Mouse (Mus musculus) stomach, postnatal 0 days (tissue): ENCODE data around the gene Txndc11. TPM values are rescaled to one million over a fixed set of nuclear protein-coding genes. Genes with fewer than 3 reads are reported as not detected.
A peak's percentile ranks its signal among the peaks of the same experiment; 100 is the strongest.

Experiments used
- ATAC-seq: fragments of 200-750 bp; cut with Nextera tagmentation; 2 replicates; pipeline ENCODE4 v1.8.0; 2017; ENCODE audit not compliant: low FRiP score, low TSS enrichment
- DNase-seq: peaks from one replicate; pipeline ENCODE4 v3.0.0-alpha.2; 2016; ENCODE audit warnings: low spot score
- H3K27ac ChIP-seq: fragments of 300-500 bp; sonication (generic); replicated peaks from 2 replicates; pipeline ENCODE4 v1.5.1; 2014; ENCODE audit warnings: mild to moderate bottlenecking, control low read depth
- H3K27me3 ChIP-seq: fragments of 300-500 bp; sonication (generic); 2 replicates; pipeline ENCODE4 v1.6.1; 2014; ENCODE audit warnings: low read length; ENCODE audit not compliant: control insufficient read depth, insufficient read depth
- H3K36me3 ChIP-seq: fragments of 300-500 bp; sonication (generic); 2 replicates; pipeline ENCODE4 v1.6.1; 2014; ENCODE audit warnings: low read length, mixed read lengths; ENCODE audit not compliant: control insufficient read depth, insufficient read depth
- H3K4me1 ChIP-seq: fragments of 300-500 bp; sonication (generic); replicated peaks from 2 replicates; pipeline ENCODE4 v1.6.1; 2014; ENCODE audit warnings: antibody characterized with exemption; ENCODE audit not compliant: control insufficient read depth, insufficient read depth
- H3K4me2 ChIP-seq: fragments of 300-500 bp; sonication (generic); replicated peaks from 2 replicates; pipeline ENCODE4 v1.6.1; 2014; ENCODE audit warnings: low read depth, mild to moderate bottlenecking, control low read depth, moderate library complexity
- H3K4me3 ChIP-seq: fragments of 300-500 bp; sonication (generic); 2 replicates; pipeline ENCODE4 v1.5.1; 2014; ENCODE audit warnings: low read depth, low read length, control low read depth
- H3K9ac ChIP-seq: fragments of 300-500 bp; sonication (generic); 2 replicates; pipeline ENCODE4 v1.6.1; 2014; ENCODE audit warnings: mild to moderate bottlenecking, low read length, control low read depth, mixed read lengths
- H3K9me3 ChIP-seq: fragments of 300-500 bp; sonication (generic); 2 replicates; pipeline ENCODE4 v1.6.1; 2016; ENCODE audit warnings: low read length; ENCODE audit not compliant: control insufficient read depth
- CTCF ChIP-seq: IDR thresholded peaks from 2 replicates; pipeline ENCODE4 v1.5.1; 2016; ENCODE audit warnings: antibody characterized with exemption, low read depth, mild to moderate bottlenecking, moderate library complexity
- EP300 ChIP-seq: optimal IDR thresholded peaks from 2 replicates; pipeline ENCODE3; 2016; ENCODE audit warnings: antibody characterized with exemption
- WGBS: fragments of 180-500 bp; shearing (Covaris S2); extraction: QIAGEN DNeasy Blood & Tissue Kit; methylation state at CpG from one replicate; pipeline ENCODE4 v1.1.7; 2014; 5-methylcytosine and 5-hydroxymethylcytosine counted together
- polyA plus RNA-seq: library from polyadenylated mRNA; unstranded; fragments of >200 nt; fragmentation: Nextera tagmentation; extraction: Ambion mirVana; gene quantifications from 2 replicates; pipeline ENCODE4 v1.2.1, GENCODE M21; 2015

Txndc11 gene
- polyA plus RNA-seq, 1 experiment from 2014 or later = 29.2 TPM

GRCm38 (mm10) chr16:11054871-11055270 is 79.6 kb downstream of the Txndc11 start:
- TF ChIP-seq CTCF = no peak; the same call in 1 of the 2 replicates
- no peak for TF ChIP-seq EP300
- DNase-seq = no peak
- ATAC-seq = no peak
- Histone ChIP-seq H3K36me3 (no peaks in the 10 kb centered on the region), H3K27ac (no peak overlapping the region), H3K9ac (no peak overlapping the region), H3K4me1 (no peaks in the 10 kb centered on the region), H3K9me3 (no peaks in the 10 kb centered on the region), H3K4me2 (no peak overlapping the region), H3K27me3 (no peaks in the 10 kb centered on the region), H3K4me3 (no peak overlapping the region)
- 79% methylated on average over 6 of the region's 6 CpGs for WGBS

GRCm38 (mm10) chr16:11054409-11054808 is 80.0 kb downstream of the Txndc11 start:
- Histone ChIP-seq H3K4me2 (no peak overlapping the region), H3K4me3 (no peak overlapping the region), H3K9ac (no peak overlapping the region), H3K36me3 (no peaks in the 10 kb centered on the region), H3K27me3 (no peaks in the 10 kb centered on the region), H3K27ac (no peak overlapping the region), H3K9me3 (no peaks in the 10 kb centered on the region), H3K4me1 (no peaks in the 10 kb centered on the region)
- DNase-seq (no peak), ATAC-seq (no peak)
- no peak for TF ChIP-seq EP300
- no peak for TF ChIP-seq CTCF
- WGBS = 65% methylated on average over 6 of the region's 6 CpGs

GRCm38 (mm10) chr16:11051134-11051533 is 83.3 kb downstream of the Txndc11 start:
- H3K4me3 ChIP-seq = no peak overlapping the region
- no peak for DNase-seq
- no peak overlapping the region for H3K9ac ChIP-seq
- H3K27me3 ChIP-seq = no peaks in the 10 kb centered on the region
- H3K27ac ChIP-seq = no peak overlapping the region
- no peak overlapping the region for H3K4me2 ChIP-seq
- 85% methylated on average over 11 of the region's 11 CpGs for WGBS
- no peaks in the 10 kb centered on the region for H3K9me3 ChIP-seq
- TF ChIP-seq EP300 (no peak), CTCF (no peak)
- no peak for ATAC-seq
- H3K4me1 ChIP-seq = no peaks in the 10 kb centered on the region
- no peaks in the 10 kb centered on the region for H3K36me3 ChIP-seq

- no peaks in the 10 kb centered on the region for H3K36me3 ChIP-seq
- no peak for TF ChIP-seq EP300
- TF ChIP-seq CTCF = no peak
- no peaks in the 10 kb centered on the region for H3K4me1 ChIP-seq
- H3K27me3 ChIP-seq = no peaks in the 10 kb centered on the region
- WGBS = 80% methylated on average over 2 of the region's 2 CpGs
- no peaks in the 10 kb centered on the region for H3K9me3 ChIP-seq
- no peak overlapping the region for H3K27ac ChIP-seq
- no peak overlapping the region for H3K4me3 ChIP-seq
- no peak for DNase-seq
- H3K4me2 ChIP-seq = no peak overlapping the region
- no peak for ATAC-seq
- H3K9ac ChIP-seq = no peak overlapping the region
These were observed 84.2 kb downstream of the Txndc11 start for GRCm38 (mm10) chr16:11050226-11050625.

GRCm38 (mm10) chr16:11047130-11047529 is 87.3 kb downstream of the Txndc11 start:
- no peak overlapping the region for H3K27ac ChIP-seq
- WGBS = 68% methylated on average over 7 of the region's 7 CpGs
- TF ChIP-seq CTCF = no peak
- no peak for TF ChIP-seq EP300
- H3K9ac ChIP-seq = no peak overlapping the region
- H3K4me1 ChIP-seq = no peaks in the 10 kb centered on the region
- no peak overlapping the region for H3K4me2 ChIP-seq
- H3K36me3 ChIP-seq = no peaks in the 10 kb centered on the region
- DNase-seq (no peak), ATAC-seq (no peak)
- no peaks in the 10 kb centered on the region for H3K27me3 ChIP-seq
- no peaks in the 10 kb centered on the region for H3K9me3 ChIP-seq
- H3K4me3 ChIP-seq = no peak overlapping the region

- ATAC-seq = peak; percentile 56; the same call in 1 of the 2 replicates
- WGBS = 71% methylated on average over 7 of the region's 7 CpGs
- Histone ChIP-seq H3K4me3 (no peak overlapping the region), H3K4me2 (no peak overlapping the region), H3K9ac (no peak overlapping the region), H3K9me3 (no peaks in the 10 kb centered on the region), H3K27me3 (no peaks in the 10 kb centered on the region), H3K36me3 (no peaks in the 10 kb centered on the region), H3K27ac (no peak overlapping the region), H3K4me1 (no peaks in the 10 kb centered on the region)
- DNase-seq = no peak
- TF ChIP-seq CTCF (no peak), EP300 (no peak)
These were observed 88.0 kb downstream of the Txndc11 start for GRCm38 (mm10) chr16:11046437-11046836.
